Mouse (Mus musculus) ES-E14 (cell line): ENCODE results near the gene Sesn2.

ENCODE experiments used
- HCFC1 ChIP-seq: IDR thresholded peaks from 2 replicates; pipeline ENCODE4 v1.6.1; 2012; ENCODE audit warnings: low read length, inconsistent platforms, borderline replicate concordance; ENCODE audit not compliant: insufficient read depth
- MAFK ChIP-seq: IDR thresholded peaks from 2 replicates; pipeline ENCODE4 v1.6.1; 2014; ENCODE audit warnings: mild to moderate bottlenecking, low read depth, low read length, inconsistent platforms; ENCODE audit not compliant: insufficient read depth
- ZC3H11A ChIP-seq: IDR thresholded peaks from 2 replicates; pipeline ENCODE4 v1.6.1; 2012; ENCODE audit warnings: low read depth, mild to moderate bottlenecking, inconsistent platforms, low read length, borderline replicate concordance

DNA sequence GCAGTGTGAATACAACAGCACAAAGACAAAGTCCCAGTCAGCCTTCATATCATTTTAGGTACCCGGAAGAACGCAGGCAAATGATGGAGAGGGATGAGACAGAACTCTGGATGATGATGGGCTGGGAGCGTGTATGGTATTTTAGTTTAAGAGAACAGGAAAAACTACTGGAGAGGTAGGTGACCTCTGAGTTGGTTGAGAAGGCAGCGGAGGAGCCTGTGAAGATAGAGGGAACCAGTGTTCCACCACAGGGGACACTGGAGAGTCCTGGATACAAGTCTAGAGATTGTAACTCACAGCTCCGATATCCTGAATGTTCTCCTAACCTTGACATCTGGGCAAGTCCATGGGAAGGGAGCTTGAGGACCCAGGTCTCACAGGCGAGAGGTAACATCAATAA is 4.1 kb downstream of the Sesn2 start:
- TF ChIP-seq ZC3H11A (no peak), HCFC1 (no peak), MAFK (no peak)
